Mouse (Mus musculus) frontal cortex, postnatal 14 days (tissue): ENCODE results near the gene Il13.

ENCODE experiments used
- DNase-seq, 2 experiments: peaks; one replicate each; pipeline ENCODE4 v3.0.0; 2022; ENCODE audit warnings: low spot score in 2 of 2

The Il13 gene

GRCm38 (mm10) chr11:53634556-53634955 lies at the start of gene Il13:
Il13 (minus strand) TSS chr11:53634702.
- DNase-seq = no peak

DNA sequence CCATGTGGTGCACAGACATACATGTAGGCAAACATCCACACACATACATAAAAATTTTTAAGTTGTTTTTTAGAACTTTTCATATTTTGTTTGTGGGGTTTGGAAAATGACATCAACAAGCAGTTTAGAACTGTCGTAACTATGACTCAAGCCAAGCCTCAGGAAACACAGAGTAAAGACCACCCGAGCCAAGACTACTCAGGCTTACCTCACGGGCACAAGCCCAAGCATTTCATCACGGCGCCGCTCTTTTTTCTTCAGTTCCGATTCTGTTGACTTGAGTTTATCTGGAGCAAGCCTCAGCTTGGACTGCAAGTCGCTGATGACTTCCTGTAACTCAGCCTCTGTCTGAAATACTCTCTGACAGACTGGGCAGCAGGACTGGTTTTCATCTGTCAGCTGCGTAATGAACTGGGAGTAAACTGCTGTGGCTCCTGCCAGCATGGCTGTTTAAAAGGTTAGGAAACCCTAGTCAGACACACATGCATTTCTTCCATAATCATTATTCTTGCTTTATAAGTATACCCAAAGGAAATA lies 48.6 kb upstream of the Il13 start:
- no peak for DNase-seq

- DNase-seq = no peak
These were observed 47.7 kb upstream of the Il13 start for GRCm38 (mm10) chr11:53682170-53682569.

- DNase-seq = no peak
These were observed 47.2 kb upstream of the Il13 start for GRCm38 (mm10) chr11:53681686-53682085.

DNA sequence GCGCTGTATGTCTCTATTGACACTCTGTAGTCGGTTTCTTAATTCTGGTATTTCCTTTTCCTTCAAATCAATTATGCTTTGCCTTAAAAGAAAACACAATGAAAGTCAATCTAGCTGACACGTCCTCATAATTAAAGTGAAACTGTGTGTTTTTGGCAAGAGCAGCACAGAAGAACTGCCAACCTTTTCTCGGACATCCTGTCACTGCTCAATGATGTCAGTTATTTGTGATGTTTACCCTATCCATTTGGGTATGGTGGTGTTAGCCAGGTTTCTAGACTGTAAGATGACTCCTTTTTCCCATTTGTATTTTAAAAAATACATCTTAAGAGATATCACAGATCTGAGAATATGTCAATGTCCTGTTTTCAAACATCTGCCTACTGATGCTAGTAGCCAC lies 45.6 kb upstream of the Il13 start:
- DNase-seq = no peak

DNA sequence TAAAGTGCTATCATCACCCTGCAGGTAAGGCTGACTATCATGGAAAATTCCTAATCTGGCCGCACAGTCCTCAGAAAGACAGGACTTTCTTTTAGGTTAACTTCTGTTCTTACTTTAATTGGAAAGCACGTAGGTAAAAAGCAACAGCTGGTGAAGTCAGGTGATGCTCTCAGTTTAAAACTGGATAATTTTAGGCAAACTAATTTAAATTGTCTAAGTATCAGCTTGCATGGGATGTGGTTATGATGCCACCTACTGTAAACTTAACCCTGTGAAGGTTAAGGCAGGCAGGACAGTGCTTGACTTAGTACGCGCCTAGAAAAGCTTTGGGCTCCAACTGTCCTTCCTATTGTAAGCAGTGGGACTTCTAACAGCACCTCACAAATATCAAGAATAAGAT lies 36.9 kb upstream of the Il13 start:
- no peak for DNase-seq

DNA sequence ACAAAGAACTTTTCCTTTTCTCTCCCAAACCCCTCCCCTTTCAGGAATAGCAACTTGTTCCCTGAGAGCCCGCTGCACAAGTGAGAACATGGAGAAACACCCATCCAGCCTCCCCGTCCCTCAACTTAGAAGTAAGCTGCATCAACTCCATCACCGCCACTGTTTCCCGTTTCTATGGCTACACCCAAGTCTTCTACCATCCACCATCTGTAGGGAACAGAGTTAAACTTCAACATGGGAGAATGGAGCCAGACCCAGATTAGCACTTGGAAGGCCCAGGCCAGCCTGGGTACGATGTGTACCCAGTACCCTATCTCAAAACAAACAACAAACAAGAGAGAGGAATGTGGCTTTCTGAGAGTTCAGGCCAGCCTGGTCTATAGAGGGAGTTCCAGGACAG lies 29.6 kb upstream of the Il13 start:
- DNase-seq = no peak

- no peak for DNase-seq
These were observed 28.5 kb upstream of the Il13 start for GRCm38 (mm10) chr11:53662794-53663674.

GRCm38 (mm10) chr11:53657828-53658227 lies 23.3 kb upstream of the Il13 start:
- DNase-seq = no peak

GRCm38 (mm10) chr11:53657381-53657780 lies 22.9 kb upstream of the Il13 start:
- no peak for DNase-seq

DNA sequence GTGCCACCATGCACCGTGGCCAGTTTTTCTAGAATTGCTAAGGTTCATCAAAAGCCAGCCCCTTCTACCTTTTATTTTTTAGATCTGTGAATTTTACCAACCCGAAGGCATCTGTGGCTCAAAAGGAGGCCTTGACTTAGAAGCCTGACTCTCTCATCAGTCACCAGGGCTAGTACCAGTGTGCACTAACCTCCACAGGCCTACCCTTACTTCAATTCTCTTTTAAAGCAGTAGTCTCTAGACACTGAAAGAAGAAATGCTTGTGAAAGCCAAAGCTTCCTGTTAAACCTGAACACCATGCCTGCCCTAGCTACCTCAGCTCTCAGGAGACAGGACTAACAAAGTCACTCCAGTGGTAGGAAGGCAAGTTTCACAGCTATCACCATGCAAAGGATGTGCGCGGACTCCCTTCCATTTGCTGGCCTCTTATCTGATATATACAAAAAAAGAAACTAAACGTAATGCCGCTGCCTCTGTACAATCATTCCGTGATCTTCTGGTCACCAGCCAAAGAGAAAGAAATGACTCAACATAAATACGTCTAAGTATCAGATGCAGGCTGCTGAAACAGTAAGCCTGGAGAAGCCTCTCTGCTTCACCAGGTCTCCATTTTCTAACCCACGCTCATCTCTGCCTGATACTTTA lies 22.2 kb upstream of the Il13 start:
- no peak for DNase-seq

- DNase-seq = no peak
These were observed 20.5 kb upstream of the Il13 start for GRCm38 (mm10) chr11:53655043-53655442.

- no peak for DNase-seq
These were observed 17.9 kb upstream of the Il13 start for GRCm38 (mm10) chr11:53652427-53652826.

DNA sequence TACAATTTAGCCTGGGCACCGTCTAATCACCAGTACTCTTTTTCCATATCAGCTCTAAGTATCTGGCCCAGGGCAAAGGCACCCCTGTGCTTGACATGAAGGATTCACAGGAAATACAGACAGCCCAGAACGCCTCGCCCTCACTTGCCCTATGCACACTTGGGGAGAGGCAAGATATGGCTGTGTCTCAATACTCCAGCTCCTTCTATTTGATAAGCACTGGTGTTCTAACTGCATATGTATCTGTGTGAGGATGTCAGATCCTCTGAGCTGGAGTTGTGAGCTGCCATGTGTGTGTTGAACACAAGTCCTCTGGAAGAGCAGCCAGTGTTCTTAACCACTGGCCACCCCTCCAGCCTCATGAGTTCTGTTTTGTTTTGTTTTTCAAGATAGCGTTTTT lies 16.9 kb upstream of the Il13 start:
- DNase-seq = no peak

DNA sequence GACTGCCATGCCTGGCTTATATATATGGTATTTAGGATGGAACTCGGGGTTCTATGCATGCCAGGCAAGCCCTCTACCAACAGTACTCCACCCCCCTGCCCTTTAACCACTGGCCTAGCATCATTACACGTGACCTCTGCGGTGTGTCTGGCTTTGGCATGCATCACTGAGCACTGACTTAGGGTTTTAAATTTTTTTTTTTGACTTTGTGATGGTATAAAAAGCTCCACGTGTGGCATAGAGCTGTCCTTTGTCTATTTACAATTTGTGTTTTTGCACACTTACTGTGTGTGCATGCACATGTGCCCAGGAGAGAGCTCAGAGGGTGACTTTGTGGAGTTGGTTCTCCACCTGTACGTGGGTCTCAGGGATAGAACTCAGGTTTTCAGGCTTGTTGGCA lies 9.5 kb upstream of the Il13 start:
- no peak for DNase-seq

- DNase-seq = no peak
These were observed 8.3 kb upstream of the Il13 start for GRCm38 (mm10) chr11:53642744-53643279.

DNA sequence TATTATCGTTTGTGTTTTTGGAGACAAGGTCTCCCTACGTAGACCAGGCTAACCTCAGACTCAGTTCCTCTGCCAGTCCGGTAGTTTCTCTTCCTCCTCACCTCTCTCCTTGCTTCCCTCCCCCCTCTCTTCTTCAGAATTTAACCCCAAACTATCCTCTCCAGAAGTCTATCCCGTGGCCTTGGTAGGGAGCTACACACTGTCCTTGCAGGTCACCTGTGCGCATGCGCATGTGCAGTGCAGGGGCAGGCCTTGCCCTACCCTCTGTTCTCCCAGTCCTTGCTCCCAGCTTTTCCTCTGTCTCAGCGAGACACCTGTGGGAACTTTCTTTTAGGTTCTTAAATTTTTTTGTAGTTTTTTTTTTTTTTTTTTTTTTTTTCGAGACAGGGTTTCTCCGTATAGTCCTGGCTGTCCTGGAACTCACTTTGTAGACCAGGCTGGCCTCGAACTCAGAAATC lies 3.3 kb upstream of the Il13 start:
- no peak for DNase-seq

GRCm38 (mm10) chr11:53637046-53637802 lies 2.7 kb upstream of the Il13 start:
- no peak for DNase-seq

DNA sequence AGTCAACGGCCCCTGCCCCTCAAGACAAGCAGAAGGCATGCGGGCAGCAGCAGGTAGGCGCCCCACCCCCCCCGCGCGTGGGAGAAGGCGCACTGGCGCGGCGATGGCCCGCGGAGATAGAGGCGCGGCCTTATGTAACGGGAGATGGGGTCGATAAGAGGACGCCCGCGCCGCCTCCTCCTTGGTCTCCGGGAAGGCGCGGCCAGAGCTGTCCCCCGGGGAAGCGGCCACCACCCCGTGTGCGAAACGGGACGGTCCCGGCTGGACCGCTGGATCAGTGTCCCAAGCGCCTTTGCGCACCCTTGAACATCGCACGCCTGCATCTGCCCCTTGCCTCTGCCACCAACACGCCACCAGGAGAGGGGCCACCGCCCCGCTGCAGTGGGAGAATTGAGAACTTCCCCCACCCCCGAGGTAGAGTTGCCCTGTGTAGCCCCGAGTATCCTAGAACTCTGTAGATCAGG lies 1.7 kb upstream of the Il13 start:
- no peak for DNase-seq

DNA sequence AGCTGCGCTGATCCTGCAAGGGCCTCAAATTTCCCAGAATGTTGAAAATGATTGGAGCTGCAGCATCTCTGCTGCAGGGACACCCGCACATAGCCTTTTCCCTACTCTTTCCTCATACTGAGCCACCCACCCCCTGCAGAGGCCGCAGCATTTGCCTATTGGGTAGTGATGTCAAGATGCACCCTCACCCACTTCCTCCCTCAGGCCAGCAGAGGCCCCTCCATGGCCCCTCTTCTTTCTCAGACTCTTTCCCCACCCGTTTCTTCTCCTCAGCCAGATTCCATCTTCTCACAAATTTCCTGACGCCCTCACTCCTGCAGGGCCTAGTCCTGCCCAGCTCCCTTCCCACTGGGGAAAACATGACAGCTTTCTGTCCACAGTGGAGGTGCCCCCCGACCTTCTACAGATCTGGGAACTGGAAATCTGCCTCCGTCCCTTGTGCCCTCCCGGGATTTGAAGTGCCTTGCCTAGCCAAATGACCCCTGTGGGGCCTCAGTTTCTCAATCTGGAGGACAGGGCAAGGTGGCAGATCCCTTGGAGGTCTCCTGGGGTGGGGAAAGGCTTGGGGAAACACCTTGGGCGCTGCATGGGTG lies 1.2 kb upstream of the Il13 start:
- no peak for DNase-seq

DNA sequence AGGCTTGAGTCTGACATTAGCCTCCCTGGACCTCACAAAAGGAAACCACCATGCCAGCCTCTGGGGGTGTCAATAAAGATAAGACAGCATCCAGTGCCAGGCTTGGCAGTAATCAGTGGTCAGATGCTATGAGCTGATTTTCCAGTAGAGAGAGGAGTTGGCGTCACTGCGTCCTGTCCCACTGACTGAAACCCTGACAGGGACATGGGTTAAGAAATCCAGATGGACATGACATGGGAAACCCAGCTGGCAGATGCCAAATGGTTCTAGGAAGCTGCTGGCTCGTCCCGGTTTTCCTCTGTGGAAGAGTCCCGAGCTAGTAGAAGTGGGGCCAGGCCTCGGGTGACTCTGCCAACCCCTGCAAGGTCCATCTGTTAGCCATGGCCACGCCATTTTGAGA lies 858 bp downstream of the Il13 start:
- no peak for DNase-seq
